Mouse (Mus musculus) embryonic facial prominence, embryonic 11.5 days (tissue): ENCODE results near the gene Kif26b. TPM values are rescaled to one million over a fixed set of nuclear protein-coding genes. Genes with fewer than 3 reads are reported as not detected.

Experiments
- ATAC-seq: fragments of 200-750 bp; cut with Nextera tagmentation; replicated peaks from 2 replicates; pipeline ENCODE4 v1.8.0; 2017; ENCODE audit warnings: low read depth; ENCODE audit not compliant: insufficient number of reproducible peaks, low FRiP score, low TSS enrichment
- DNase-seq: peaks from one replicate; pipeline ENCODE4 v3.0.0-alpha.2; 2015; ENCODE audit warnings: low spot score
- H3K27ac ChIP-seq: fragments of 300-500 bp; sonication (generic); replicated peaks from 2 replicates; pipeline ENCODE4 v1.5.1; 2014; ENCODE audit warnings: mild to moderate bottlenecking, low read depth, low read length, control low read depth
- H3K27me3 ChIP-seq: fragments of 300-500 bp; sonication (generic); 2 replicates; pipeline ENCODE4 v1.6.1; 2014; ENCODE audit warnings: mild to moderate bottlenecking, low read length, moderate library complexity, mixed read lengths; ENCODE audit not compliant: control insufficient read depth, insufficient read depth
- H3K36me3 ChIP-seq: fragments of 300-500 bp; sonication (generic); replicated peaks from 2 replicates; pipeline ENCODE4 v1.6.1; 2014; ENCODE audit warnings: low read depth, mild to moderate bottlenecking, low read length, moderate library complexity, mixed read lengths; ENCODE audit not compliant: control insufficient read depth, insufficient read depth
- H3K4me1 ChIP-seq: fragments of 300-500 bp; sonication (generic); 2 replicates; pipeline ENCODE4 v1.6.1; 2014; ENCODE audit warnings: low read length, mixed read lengths; ENCODE audit not compliant: control insufficient read depth, insufficient read depth
- H3K4me2 ChIP-seq: fragments of 300-500 bp; sonication (generic); 2 replicates; pipeline ENCODE4 v1.6.1; 2014; ENCODE audit warnings: low read depth, mild to moderate bottlenecking, control low read depth, low read length, moderate library complexity
- H3K4me3 ChIP-seq: fragments of 300-500 bp; sonication (generic); 2 replicates; pipeline ENCODE4 v1.5.1; 2014; ENCODE audit warnings: low read depth, low read length, control low read depth
- H3K9ac ChIP-seq: fragments of 300-500 bp; sonication (generic); replicated peaks from 2 replicates; pipeline ENCODE4 v1.6.1; 2014; ENCODE audit warnings: mild to moderate bottlenecking, control low read depth, low read length
- H3K9me3 ChIP-seq: fragments of 300-500 bp; sonication (generic); replicated peaks from 2 replicates; pipeline ENCODE4 v1.6.1; 2016; ENCODE audit warnings: mild to moderate bottlenecking, low read length, inconsistent platforms, mixed read lengths; ENCODE audit not compliant: control insufficient read depth
- WGBS: fragments of 180-500 bp; shearing (Covaris S2); extraction: QIAGEN DNeasy Blood & Tissue Kit; methylation state at CpG from one replicate; pipeline ENCODE4 v1.1.7; 2014; 5-methylcytosine and 5-hydroxymethylcytosine counted together
- polyA plus RNA-seq: library from polyadenylated mRNA; unstranded; fragments of >200 nt; fragmentation: Nextera tagmentation; extraction: Ambion mirVana; gene quantifications from 2 replicates; pipeline ENCODE4 v1.2.1, GENCODE M21; 2014

Gene Kif26b
- polyA plus RNA-seq, 1 experiment from 2014 or later: 12.3 TPM

GRCm38 (mm10) chr1:178527185-178527546 is 1.8 kb upstream of the Kif26b start:
- Histone ChIP-seq H3K4me3 (peak overlapping the region; percentile 79), H3K36me3 (no peaks in the 10 kb centered on the region), H3K9ac (peak overlapping the region; percentile 80; the same call in 1 of the 2 replicates), H3K27me3 (peaks cover 5% of the 10 kb centered on the region; the same call in 1 of the 2 replicates), H3K27ac (0 out of 2 replicates have a peak overlapping the region, but pooled peaks have one; percentile 84), H3K4me1 (no peaks in the 10 kb centered on the region), H3K9me3 (no peaks in the 10 kb centered on the region), H3K4me2 (peak overlapping the region; percentile 97)
- ATAC-seq (no peak), DNase-seq (peak; percentile 95)
- WGBS: under 1% methylated on average over 21 of the region's 21 CpGs

DNA sequence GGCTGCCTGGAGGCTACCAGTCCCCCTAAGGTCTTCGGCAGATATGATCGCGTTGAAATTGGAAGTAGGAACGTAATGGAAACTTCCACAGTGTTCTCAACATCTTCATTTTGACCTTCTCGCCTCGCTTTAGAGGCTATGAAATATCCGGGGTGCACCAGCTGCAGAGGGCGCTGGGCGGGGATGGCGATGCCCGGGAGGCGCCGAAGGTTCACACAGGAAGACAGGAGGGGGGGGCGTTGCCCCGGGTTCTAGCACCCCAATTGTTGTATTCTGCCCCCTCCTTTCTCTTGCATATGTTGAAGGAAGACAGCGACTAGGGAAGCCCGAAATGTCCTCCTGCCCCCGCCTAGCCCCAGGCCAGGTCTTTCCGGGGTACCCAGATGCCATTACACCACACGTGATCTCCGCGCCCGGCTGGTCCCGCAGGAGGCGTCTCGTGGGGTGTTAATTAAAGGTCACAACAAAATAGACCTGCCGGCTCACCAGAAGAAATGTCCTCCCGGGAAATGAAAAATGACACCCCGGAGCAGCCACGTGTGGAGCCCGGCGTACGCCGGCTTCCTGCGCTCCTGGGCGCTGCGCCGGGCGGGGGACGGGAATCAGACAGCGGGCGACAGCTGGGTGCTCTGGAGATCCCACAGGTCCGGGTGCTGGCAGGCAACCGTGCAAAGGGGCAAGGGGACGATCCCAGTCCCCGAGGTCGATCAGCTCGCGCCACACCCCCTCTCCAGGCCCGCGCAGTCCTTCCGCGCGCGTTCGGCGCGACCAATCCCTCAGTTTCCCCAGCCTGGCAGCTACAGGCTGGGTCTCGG is 1.2 kb upstream of the Kif26b start:
- Histone ChIP-seq H3K27me3 (peaks cover 5% of the 10 kb centered on the region; the same call in 1 of the 2 replicates), H3K4me2 (peak overlapping the region; percentile 97), H3K27ac (peak overlapping the region; percentile 84), H3K4me1 (no peaks in the 10 kb centered on the region), H3K9ac (peak overlapping the region; percentile 80), H3K4me3 (peak overlapping the region; percentile 79), H3K36me3 (no peaks in the 10 kb centered on the region), H3K9me3 (no peaks in the 10 kb centered on the region)
- DNase-seq (peak; percentile 66), ATAC-seq (peak; percentile 19)
- under 1% methylated on average over 59 of the region's 59 CpGs for WGBS

GRCm38 (mm10) chr1:178529512-178530300 is 781 bp downstream of the Kif26b start:
- Histone ChIP-seq H3K4me3 (peak overlapping the region; percentile 79), H3K36me3 (no peaks in the 10 kb centered on the region), H3K4me1 (no peaks in the 10 kb centered on the region), H3K27me3 (peaks cover 5% of the 10 kb centered on the region; the same call in 1 of the 2 replicates), H3K27ac (peak overlapping the region; percentile 84; the same call in 1 of the 2 replicates), H3K9ac (peak overlapping the region; percentile 80), H3K9me3 (no peaks in the 10 kb centered on the region), H3K4me2 (peak overlapping the region; percentile 97)
- ATAC-seq (no peak), DNase-seq (peak; percentile 52)
- WGBS: under 1% methylated on average over 38 of the region's 38 CpGs

GRCm38 (mm10) chr1:178530301-178531078 is 1.6 kb downstream of the Kif26b start:
- Histone ChIP-seq H3K4me2 (peak overlapping the region; percentile 97), H3K9ac (peak overlapping the region; percentile 80), H3K4me3 (peak overlapping the region; percentile 79), H3K27me3 (peaks cover 5% of the 10 kb centered on the region; the same call in 1 of the 2 replicates), H3K36me3 (no peaks in the 10 kb centered on the region), H3K9me3 (no peaks in the 10 kb centered on the region), H3K4me1 (no peaks in the 10 kb centered on the region), H3K27ac (no peak overlapping the region; the same call in 1 of the 2 replicates)
- under 1% methylated on average over 61 of the region's 62 CpGs for WGBS
- DNase-seq: peak; percentile 88
- peak; percentile 21 for ATAC-seq

DNA sequence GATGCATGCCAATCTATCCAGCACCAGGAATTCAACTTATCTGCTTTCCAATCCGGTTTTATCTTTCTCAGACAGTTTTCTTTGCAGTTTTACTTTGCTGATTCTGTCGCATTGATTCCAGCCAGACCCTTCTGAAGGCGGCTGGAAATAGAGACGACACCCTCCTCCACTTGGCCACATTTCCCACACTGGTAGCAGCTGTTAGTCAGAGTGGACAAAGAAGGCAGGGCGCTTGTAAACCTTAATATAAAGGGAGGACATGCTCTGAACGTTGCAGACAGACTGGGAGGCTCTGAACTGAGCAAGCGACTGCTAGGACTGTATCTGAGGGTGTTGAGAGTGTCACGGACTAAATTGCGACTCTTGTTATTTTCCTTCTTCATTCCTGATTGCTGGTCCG is 11.3 kb downstream of the Kif26b start:
- Histone ChIP-seq H3K27me3 (no peaks in the 10 kb centered on the region), H3K27ac (no peak overlapping the region), H3K36me3 (no peaks in the 10 kb centered on the region), H3K9ac (no peak overlapping the region), H3K4me2 (no peak overlapping the region), H3K4me3 (no peak overlapping the region), H3K4me1 (no peaks in the 10 kb centered on the region), H3K9me3 (no peaks in the 10 kb centered on the region)
- 88% methylated on average over 10 of the region's 10 CpGs for WGBS
- DNase-seq (no peak), ATAC-seq (no peak)

DNA sequence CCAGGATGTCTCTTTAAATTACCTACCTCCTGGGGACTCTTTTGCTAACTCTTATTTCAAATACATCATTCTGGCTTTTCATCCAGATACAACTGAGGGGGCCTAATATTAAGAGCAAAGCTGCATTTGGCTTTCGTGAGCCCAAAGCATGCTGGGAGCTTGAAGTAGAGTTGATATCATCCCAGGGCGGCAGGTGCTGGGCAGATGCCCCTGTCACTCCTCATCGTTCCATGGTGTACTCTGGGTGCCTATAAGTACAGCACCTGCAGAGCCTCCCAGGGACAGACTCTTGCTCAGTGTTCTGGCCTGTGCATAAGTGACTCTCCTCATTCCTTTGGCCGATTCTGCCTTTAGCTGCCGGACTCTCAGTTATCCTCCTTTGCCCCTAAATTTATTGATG is 13.5 kb downstream of the Kif26b start:
- Histone ChIP-seq H3K4me2 (no peak overlapping the region), H3K4me3 (no peak overlapping the region), H3K27me3 (no peaks in the 10 kb centered on the region), H3K4me1 (no peaks in the 10 kb centered on the region), H3K27ac (no peak overlapping the region), H3K9me3 (no peaks in the 10 kb centered on the region), H3K9ac (no peak overlapping the region), H3K36me3 (no peaks in the 10 kb centered on the region)
- ATAC-seq (no peak), DNase-seq (no peak)
- 88% methylated on average over 5 of the region's 5 CpGs for WGBS

- no peak overlapping the region for H3K4me3 ChIP-seq
- no peak overlapping the region for H3K9ac ChIP-seq
- ATAC-seq: no peak
- no peak overlapping the region for H3K27ac ChIP-seq
- no peak for DNase-seq
- no peaks in the 10 kb centered on the region for H3K27me3 ChIP-seq
- no peaks in the 10 kb centered on the region for H3K36me3 ChIP-seq
- H3K9me3 ChIP-seq: no peaks in the 10 kb centered on the region
- H3K4me2 ChIP-seq: no peak overlapping the region
- no peaks in the 10 kb centered on the region for H3K4me1 ChIP-seq
- whole genome bisulfite sequencing: 84% methylated on average over 8 of the region's 8 CpGs
Measured at GRCm38 (mm10) chr1:178542990-178543944, 14.3 kb downstream of the Kif26b start.
